Mouse (Mus musculus): ENCODE data around the gene 4933407L21Rik.

4933407L21Rik gene

GRCm38 (mm10) chr1:85928057-85928687 lies at the start of gene 4933407L21Rik:
4933407L21Rik (plus strand) TSS chr1:85928483.
- DNase-seq = no peak

- DNase-seq = no peak
These were observed 46.3 kb upstream of the 4933407L21Rik start for GRCm38 (mm10) chr1:85882003-85882402.

- DNase-seq = no peak
These were observed 41.1 kb upstream of the 4933407L21Rik start for GRCm38 (mm10) chr1:85887221-85887620.

GRCm38 (mm10) chr1:85894231-85894747 lies 34.0 kb upstream of the 4933407L21Rik start, which contains the start of gene Itm2c:
Itm2c (plus strand) TSS chr1:85894281.
- peak; percentile 90 to 93 for DNase-seq

- DNase-seq = peak; percentile 20
These were observed 33.4 kb upstream of the 4933407L21Rik start for GRCm38 (mm10) chr1:85894748-85895360.

- peak; percentile 74 to 80 for DNase-seq
These were observed 32.9 kb upstream of the 4933407L21Rik start for GRCm38 (mm10) chr1:85895391-85895837.

GRCm38 (mm10) chr1:85896110-85896509 lies 32.2 kb upstream of the 4933407L21Rik start:
- no peak for DNase-seq

- DNase-seq = peak in 1 of 2 experiments; percentile 34
These were observed 31.2 kb upstream of the 4933407L21Rik start for GRCm38 (mm10) chr1:85896781-85897700.

- no peak for DNase-seq
These were observed 30.2 kb upstream of the 4933407L21Rik start for GRCm38 (mm10) chr1:85897901-85898760.

GRCm38 (mm10) chr1:85898761-85899387 lies 29.4 kb upstream of the 4933407L21Rik start:
- DNase-seq = no peak

- DNase-seq = no peak
These were observed 28.9 kb upstream of the 4933407L21Rik start for GRCm38 (mm10) chr1:85899388-85899761.

GRCm38 (mm10) chr1:85900521-85901333 lies 27.6 kb upstream of the 4933407L21Rik start:
- no peak for DNase-seq

- no peak for DNase-seq
These were observed 26.7 kb upstream of the 4933407L21Rik start for GRCm38 (mm10) chr1:85901516-85902107.

- DNase-seq = peak in 1 of 2 experiments; percentile 12
These were observed 26.1 kb upstream of the 4933407L21Rik start for GRCm38 (mm10) chr1:85902108-85902561.

GRCm38 (mm10) chr1:85906892-85907291 lies 21.4 kb upstream of the 4933407L21Rik start:
- DNase-seq = no peak

GRCm38 (mm10) chr1:85908754-85909590 lies 19.3 kb upstream of the 4933407L21Rik start:
- peak in 1 of 2 experiments; percentile 42 for DNase-seq

- no peak for DNase-seq
These were observed 15.1 kb upstream of the 4933407L21Rik start for GRCm38 (mm10) chr1:85913078-85913755.

GRCm38 (mm10) chr1:85915890-85916289 lies 12.4 kb upstream of the 4933407L21Rik start:
- DNase-seq = no peak
